Mouse (Mus musculus) ovary, adult 18-20 months (tissue): ENCODE measurements around the gene Zfp451.
"Not testable (repeated sequence)": the region's sequence is repeated elsewhere in the genome, so short reads cannot be mapped to it uniquely, and the experiment has no call there.

Experiments used
- DNase-seq: peaks from one replicate; pipeline ENCODE4 v3.0.0; 2022; ENCODE audit warnings: low spot score, mixed read lengths

Gene Zfp451

GRCm38 (mm10) chr1:33813868-33814794 is at the start of gene Zfp451:
Zfp451 (minus strand) TSS chr1:33814595.
- DNase-seq, result peak; percentile 83

- DNase-seq, result no peak
These were observed 32.4 kb upstream of the Zfp451 start for GRCm38 (mm10) chr1:33846807-33847206.

GRCm38 (mm10) chr1:33843823-33844222 is 29.4 kb upstream of the Zfp451 start:
- no peak for DNase-seq

GRCm38 (mm10) chr1:33838952-33839351 is 24.6 kb upstream of the Zfp451 start:
- DNase-seq, result not testable (repeated sequence)

- no peak for DNase-seq
These were observed 16.2 kb upstream of the Zfp451 start for GRCm38 (mm10) chr1:33830586-33830985.

GRCm38 (mm10) chr1:33817931-33818330 is 3.5 kb upstream of the Zfp451 start:
- DNase-seq, result no peak

- no peak for DNase-seq
These were observed 914 bp downstream of the Zfp451 start for GRCm38 (mm10) chr1:33813495-33813867.

GRCm38 (mm10) chr1:33803323-33803722 is 11.1 kb downstream of the Zfp451 start:
- DNase-seq, result no peak

- DNase-seq, result no peak
These were observed 14.8 kb downstream of the Zfp451 start for GRCm38 (mm10) chr1:33799620-33800019.

- DNase-seq, result no peak
These were observed 25.9 kb downstream of the Zfp451 start for GRCm38 (mm10) chr1:33788493-33788892.

GRCm38 (mm10) chr1:33788072-33788471 is 26.3 kb downstream of the Zfp451 start:
- no peak for DNase-seq

- no peak for DNase-seq
These were observed 29.8 kb downstream of the Zfp451 start for GRCm38 (mm10) chr1:33784561-33784960.

GRCm38 (mm10) chr1:33776175-33776611 is 38.2 kb downstream of the Zfp451 start:
- DNase-seq, result no peak

GRCm38 (mm10) chr1:33772106-33772505 is 42.3 kb downstream of the Zfp451 start:
- DNase-seq, result no peak

GRCm38 (mm10) chr1:33771621-33772020 is 42.8 kb downstream of the Zfp451 start:
- DNase-seq, result no peak

- DNase-seq, result no peak
These were observed 45.6 kb downstream of the Zfp451 start for GRCm38 (mm10) chr1:33768827-33769226.

- no peak for DNase-seq
These were observed 46.2 kb downstream of the Zfp451 start for GRCm38 (mm10) chr1:33768091-33768787.

GRCm38 (mm10) chr1:33766520-33767508 is 47.6 kb downstream of the Zfp451 start:
- DNase-seq, result no peak

- no peak for DNase-seq
These were observed 48.8 kb downstream of the Zfp451 start for GRCm38 (mm10) chr1:33765468-33766080.

GRCm38 (mm10) chr1:33763826-33764225 is 50.6 kb downstream of the Zfp451 start:
- DNase-seq, result no peak

- DNase-seq, result no peak
These were observed 55.9 kb downstream of the Zfp451 start for GRCm38 (mm10) chr1:33758488-33758887.
